In the genomic region with DNA sequence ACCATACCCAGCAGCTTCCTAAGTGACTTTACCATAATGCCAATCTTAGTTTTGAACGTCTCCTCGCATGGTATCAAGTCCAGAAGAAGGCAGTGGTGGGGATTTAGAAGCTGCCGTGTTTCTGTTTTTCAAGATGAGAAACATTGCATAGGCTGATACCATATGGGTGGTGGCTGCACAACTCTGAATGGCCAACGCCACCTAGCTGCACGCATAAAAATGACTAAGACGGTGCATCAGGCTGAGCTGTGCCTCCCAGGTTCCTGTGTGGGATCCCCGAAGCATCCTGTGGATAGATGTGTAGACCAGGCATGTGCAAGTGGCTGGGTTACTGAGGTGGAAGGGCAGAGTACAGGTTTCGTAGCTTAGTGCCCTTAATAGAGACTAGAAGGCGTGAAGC, we compare ENCODE assay signal across 9 mouse cellular contexts. TPM values are rescaled to one million over a fixed set of nuclear protein-coding genes. Genes with fewer than 3 reads are reported as not detected.
A peak's percentile ranks its signal among the peaks of the same experiment; 100 is the strongest.
DNase-seq lines count a peak whose midpoint lies in the region; ATAC-seq lines count a peak whose summit lies in the region.
"Had no signal": no experiment of that assay in that cellular context is flagged by ENCODE, and none has a peak within 500 bp of the region (broad histone marks: within the 10 kb centered on the region; RNA-seq: fewer than 3 reads in every experiment).

No protein-coding gene starts in this region.

- H3K4me1 ChIP-seq in midbrain, embryonic 11.5 days (ENCODE audit: control insufficient read depth, insufficient read depth, low read length), result no peaks in the 10 kb centered on the region
- H3K4me1 ChIP-seq in midbrain, embryonic 15.5 days, result 0 out of 2 replicates have a peak, but pooled peaks cover 3% of the 10 kb centered on the region
- H3K4me1 ChIP-seq in forebrain, embryonic 11.5 days (replicated peaks; ENCODE audit: control insufficient read depth, insufficient read depth, low read length), result no peaks in the 10 kb centered on the region
- H3K4me1 ChIP-seq: embryonic facial prominence, embryonic 12.5 days had no signal

- no peak for DNase-seq in frontal cortex, postnatal 14 days (ENCODE audit: low spot score in 2 of 2)
- peak; percentile 26 for DNase-seq in midbrain, embryonic 11.5 days (ENCODE audit: low spot score, missing footprints)
- peak; percentile 75 for DNase-seq in brain, adult 2 months (ENCODE audit: low read depth, low spot score)
- DNase-seq in forebrain, embryonic 11.5 days (ENCODE audit: low spot score), result no peak
- DNase-seq: kidney, adult 9 months had no signal

- H3K9ac ChIP-seq in midbrain, embryonic 11.5 days (ENCODE audit: low read length), result no peak overlapping the region
- no peak overlapping the region for H3K9ac ChIP-seq in midbrain, embryonic 15.5 days
- H3K9ac ChIP-seq in forebrain, embryonic 11.5 days (ENCODE audit: low read length), result no peak overlapping the region
- H3K9ac ChIP-seq: embryonic facial prominence, embryonic 12.5 days had no signal

- no peak overlapping the region for H3K27ac ChIP-seq in midbrain, embryonic 11.5 days (ENCODE audit: low read depth, low read length)
- no peak overlapping the region for H3K27ac ChIP-seq in midbrain, embryonic 15.5 days
- H3K27ac ChIP-seq in forebrain, embryonic 11.5 days (ENCODE audit: low read depth, low read length), result no peak overlapping the region
- H3K27ac ChIP-seq: embryonic facial prominence, embryonic 12.5 days had no signal

- H3K4me2 ChIP-seq in midbrain, embryonic 11.5 days, result no peak overlapping the region
- H3K4me2 ChIP-seq in midbrain, embryonic 15.5 days, result no peak overlapping the region
- no peak overlapping the region for H3K4me2 ChIP-seq in forebrain, embryonic 11.5 days (ENCODE audit: low read depth, low read length, severe bottlenecking)
- H3K4me2 ChIP-seq: embryonic facial prominence, embryonic 12.5 days had no signal

- H3K36me3 ChIP-seq in midbrain, embryonic 11.5 days (ENCODE audit: control insufficient read depth, insufficient read depth, low read length), result no peaks in the 10 kb centered on the region
- peaks cover 26% of the 10 kb centered on the region for H3K36me3 ChIP-seq in midbrain, embryonic 15.5 days (replicated peaks)
- no peaks in the 10 kb centered on the region for H3K36me3 ChIP-seq in forebrain, embryonic 11.5 days (ENCODE audit: control insufficient read depth, insufficient read depth, low read length)
- H3K36me3 ChIP-seq: embryonic facial prominence, embryonic 12.5 days had no signal

- WGBS in midbrain, embryonic 11.5 days, result 76% methylated on average over 9 of the region's 9 CpGs
- 80% methylated on average over 9 of the region's 9 CpGs for WGBS in midbrain, embryonic 15.5 days
- WGBS in forebrain, embryonic 11.5 days, result 84% methylated on average over 9 of the region's 9 CpGs

- no peaks in the 10 kb centered on the region for H3K9me3 ChIP-seq in midbrain, embryonic 11.5 days (ENCODE audit: control insufficient read depth, low read length)
- H3K9me3 ChIP-seq in midbrain, embryonic 15.5 days, result no peaks in the 10 kb centered on the region
- no peaks in the 10 kb centered on the region for H3K9me3 ChIP-seq in forebrain, embryonic 11.5 days (ENCODE audit: control insufficient read depth, low read length)
- H3K9me3 ChIP-seq: embryonic facial prominence, embryonic 12.5 days had no signal

- H3K4me3 ChIP-seq in midbrain, embryonic 11.5 days (ENCODE audit: low read depth, low read length), result no peak overlapping the region
- H3K4me3 ChIP-seq in midbrain, embryonic 15.5 days, result no peak overlapping the region
- H3K4me3 ChIP-seq in forebrain, embryonic 11.5 days (ENCODE audit: low read depth, low read length), result no peak overlapping the region
- H3K4me3 ChIP-seq: embryonic facial prominence, embryonic 12.5 days had no signal

- no peaks in the 10 kb centered on the region for H3K27me3 ChIP-seq in midbrain, embryonic 11.5 days (ENCODE audit: control insufficient read depth, insufficient read depth, low read length)
- H3K27me3 ChIP-seq in midbrain, embryonic 15.5 days (replicated peaks), result no peaks in the 10 kb centered on the region
- no peaks in the 10 kb centered on the region for H3K27me3 ChIP-seq in forebrain, embryonic 11.5 days (ENCODE audit: control insufficient read depth, insufficient read depth, low read length)
- H3K27me3 ChIP-seq: embryonic facial prominence, embryonic 12.5 days had no signal

- peak; percentile 58 for ATAC-seq in frontal cortex, adult (ENCODE audit: low TSS enrichment)
- no peak for ATAC-seq in midbrain, embryonic 11.5 days (ENCODE audit: low FRiP score)
- no peak for ATAC-seq in midbrain, embryonic 15.5 days (replicated peaks)
- ATAC-seq in megakaryocyte-erythroid progenitor cell, adult 5-6 weeks (replicated peaks; ENCODE audit: low FRiP score, low TSS enrichment, poor library complexity, severe bottlenecking), result peak; percentile 83
- ATAC-seq in forebrain, embryonic 11.5 days (replicated peaks; ENCODE audit: low FRiP score), result no peak

RNA-seq across cellular contexts. Expression of a gene that starts 42.0 kb away (rescaled TPM):
- 19.5 and 20.2 TPM in 2 replicates for polyA plus RNA-seq in midbrain, embryonic 11.5 days (2014; fragmentation: Nextera tagmentation; extraction: Ambion mirVana)
- polyA plus RNA-seq in midbrain, embryonic 15.5 days (2015; fragmentation: Nextera tagmentation; extraction: Ambion mirVana), result 303 and 316 TPM in 2 replicates
- total RNA-seq in megakaryocyte-erythroid progenitor cell, adult 5-6 weeks (2014; fragmentation: Nextera tagmentation), result 3.1 TPM in 1 of 2 replicates, not detected in the other
- total RNA-seq in megakaryocyte-erythroid progenitor cell, adult 5-6 weeks (2017), result not detected in 2 replicates
- 10.9 and 13.0 TPM in 2 replicates for polyA plus RNA-seq in forebrain, embryonic 11.5 days (2014; fragmentation: Nextera tagmentation; extraction: Ambion mirVana)

RNA-seq across cellular contexts. Expression of a gene that starts 42.2 kb away (rescaled TPM):
- polyA plus RNA-seq in midbrain, embryonic 11.5 days (2014; fragmentation: Nextera tagmentation; extraction: Ambion mirVana), result 5.2 and 5.3 TPM in 2 replicates
- 4.6 and 5.1 TPM in 2 replicates for polyA plus RNA-seq in midbrain, embryonic 15.5 days (2015; fragmentation: Nextera tagmentation; extraction: Ambion mirVana)
- total RNA-seq in megakaryocyte-erythroid progenitor cell, adult 5-6 weeks (2014; fragmentation: Nextera tagmentation), result 21.5 and 23.3 TPM in 2 replicates
- total RNA-seq in megakaryocyte-erythroid progenitor cell, adult 5-6 weeks (2017), result 8.3 and 9.5 TPM in 2 replicates
- polyA plus RNA-seq in forebrain, embryonic 11.5 days (2014; fragmentation: Nextera tagmentation; extraction: Ambion mirVana), result 11.5 and 11.9 TPM in 2 replicates

Comparison
In these comparisons a context has a peak if more than half of its experiments do, and no peak if none do; other contexts are left out.
1. RNA of a gene that starts 42.0 kb away (polyA plus RNA-seq): 303 to 316 TPM in midbrain, embryonic 15.5 days; 19.5 to 20.2 TPM in midbrain, embryonic 11.5 days and 10.9 to 13.0 TPM in forebrain, embryonic 11.5 days; every median in the first group is over 10 times any median in the second.
2. ATAC-seq: peak in frontal cortex, adult (single experiment) and megakaryocyte-erythroid progenitor cell, adult 5-6 weeks (single experiment); none in midbrain, embryonic 11.5 days (single experiment), midbrain, embryonic 15.5 days (single experiment) and forebrain, embryonic 11.5 days (single experiment).
3. DNase-seq: peak in midbrain, embryonic 11.5 days (single experiment) and brain, adult 2 months (single experiment); none in frontal cortex, postnatal 14 days (0 of 2) and forebrain, embryonic 11.5 days (single experiment).